Mouse (Mus musculus): ENCODE data around the gene Dmrta2. TPM values are rescaled to one million over a fixed set of nuclear protein-coding genes. Genes with fewer than 3 reads are reported as not detected.
A peak's percentile ranks its signal among the peaks of the same experiment; 100 is the strongest.

Dmrta2 gene
- polyA plus RNA-seq (2015; fragmentation: Nextera tagmentation; extraction: Ambion mirVana): 0.09 and 0.14 TPM in 2 replicates

DNA sequence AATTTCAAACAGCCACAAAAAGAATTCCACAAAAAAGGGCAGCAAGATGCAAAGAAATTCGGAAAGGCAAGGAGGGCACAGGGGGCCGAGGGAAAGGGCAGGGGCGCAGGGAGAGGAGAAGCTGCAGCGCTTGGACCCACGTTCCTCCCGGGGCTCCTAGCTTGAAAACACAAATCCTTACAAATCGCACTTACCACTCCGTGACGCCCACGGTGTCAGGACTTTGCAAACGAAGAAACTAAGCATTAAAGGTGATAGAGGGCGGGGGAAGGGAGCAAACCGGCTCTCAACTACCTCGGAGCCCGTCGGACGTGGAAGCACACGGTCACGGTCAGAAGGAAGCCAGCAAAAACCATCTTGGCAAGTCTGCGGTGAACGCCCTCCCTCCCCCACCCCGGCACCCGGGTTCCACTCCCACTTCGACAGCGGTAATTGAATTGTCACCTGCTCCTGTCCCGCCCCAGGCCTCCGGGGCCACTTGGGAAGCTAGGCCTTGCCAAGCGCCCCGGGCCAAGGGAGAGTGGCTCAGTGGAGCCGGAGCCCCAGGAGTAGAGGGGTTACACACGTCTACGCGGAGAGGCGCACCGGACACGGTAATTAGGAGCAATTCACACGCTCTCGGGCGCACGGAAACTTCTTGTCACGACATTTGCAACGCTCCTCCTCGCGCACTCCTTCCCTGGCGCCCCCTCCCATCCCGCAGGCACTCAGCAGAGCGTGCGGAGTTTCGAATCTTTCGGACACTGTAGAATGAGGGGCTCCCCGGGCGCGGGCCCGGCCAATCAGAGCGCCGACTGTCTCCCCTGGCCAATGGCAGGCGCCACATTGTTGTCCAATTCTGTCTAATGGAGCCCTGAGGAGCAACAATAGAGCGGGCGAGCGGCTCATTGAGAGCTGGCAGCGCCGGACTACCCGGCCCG is at the start of gene Dmrta2:
Gene Dmrta2 (plus strand): TSS at position 906 of the 920 bp plus-strand sequence.
- WGBS: 1% methylated on average over 64 of the region's 64 CpGs
- H3K9ac ChIP-seq: no peak within 1 kb of the TSS
- peak; percentile 64; the same call in 1 of the 2 replicates for ATAC-seq (ENCODE audit: borderline replicate concordance, extremely low read depth, low FRiP score, low TSS enrichment)
- H3K36me3 ChIP-seq: no peaks in the 10 kb centered on the region
- peak within 1 kb of the TSS; percentile 43 for H3K4me3 ChIP-seq
- H3K27ac ChIP-seq: no peak within 1 kb of the TSS
- no peaks in the 10 kb centered on the region for H3K9me3 ChIP-seq
- peaks cover 35% of the 10 kb centered on the region for H3K4me1 ChIP-seq
- peak within 1 kb of the TSS; percentile 72 for H3K4me2 ChIP-seq
- H3K27me3 ChIP-seq: peaks cover 99% of the 10 kb centered on the region

DNA sequence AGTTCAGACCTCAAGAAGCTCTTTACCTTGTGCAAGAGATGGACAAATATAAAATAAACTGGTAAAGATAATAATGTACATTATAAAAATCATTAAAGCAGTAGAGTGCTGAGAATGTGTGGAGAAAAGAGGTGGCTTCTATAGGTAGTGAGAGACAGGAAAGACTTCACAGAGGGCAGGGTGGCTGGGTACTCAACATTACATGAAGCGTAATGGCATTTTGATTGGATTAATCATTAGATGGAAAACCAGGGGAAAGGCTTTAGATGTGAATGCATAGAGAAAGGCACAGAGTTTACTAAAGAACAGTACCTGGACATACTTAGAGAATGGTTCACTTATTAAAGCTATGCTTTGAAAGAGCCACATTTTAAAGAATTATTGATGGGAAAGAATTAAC is 48.8 kb upstream of the Dmrta2 start:
- Histone ChIP-seq H3K4me2 (no peak overlapping the region), H3K9me3 (no peaks in the 10 kb centered on the region), H3K27me3 (no peaks in the 10 kb centered on the region), H3K4me3 (no peak overlapping the region), H3K4me1 (no peaks in the 10 kb centered on the region), H3K27ac (no peak overlapping the region), H3K36me3 (0 out of 2 replicates have a peak, but pooled peaks cover 2% of the 10 kb centered on the region), H3K9ac (no peak overlapping the region)
- no peak for ATAC-seq (ENCODE audit: borderline replicate concordance, extremely low read depth, low FRiP score, low TSS enrichment)
- WGBS: 76% methylated on average over 1 of the region's 1 CpGs

DNA sequence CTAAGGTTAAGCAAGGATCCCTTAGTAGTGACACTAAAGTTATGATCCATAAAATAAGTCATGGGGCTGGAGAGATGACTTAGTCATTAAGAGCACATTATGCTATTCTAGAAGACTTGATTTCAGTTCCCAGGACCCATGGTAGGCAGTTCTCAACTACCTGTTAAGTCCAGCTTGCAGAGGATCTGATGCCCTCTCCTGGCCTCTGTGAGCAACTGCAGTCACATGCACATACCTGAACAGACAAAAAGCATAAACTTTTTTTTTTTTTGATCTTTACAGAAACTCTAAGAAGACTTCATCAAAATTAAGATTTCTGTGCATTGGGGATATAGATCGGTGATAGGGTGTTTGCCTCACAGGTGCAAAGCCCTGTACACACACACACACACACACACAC is 47.4 kb upstream of the Dmrta2 start:
- H3K4me3 ChIP-seq: no peak overlapping the region
- no peaks in the 10 kb centered on the region for H3K27me3 ChIP-seq
- H3K9me3 ChIP-seq: no peaks in the 10 kb centered on the region
- H3K4me2 ChIP-seq: no peak overlapping the region
- no peak for ATAC-seq (ENCODE audit: borderline replicate concordance, extremely low read depth, low FRiP score, low TSS enrichment)
- H3K4me1 ChIP-seq: no peaks in the 10 kb centered on the region
- 92% methylated on average over 1 of the region's 1 CpGs for WGBS
- H3K27ac ChIP-seq: no peak overlapping the region
- no peak overlapping the region for H3K9ac ChIP-seq
- H3K36me3 ChIP-seq: 0 out of 2 replicates have a peak, but pooled peaks cover 2% of the 10 kb centered on the region

DNA sequence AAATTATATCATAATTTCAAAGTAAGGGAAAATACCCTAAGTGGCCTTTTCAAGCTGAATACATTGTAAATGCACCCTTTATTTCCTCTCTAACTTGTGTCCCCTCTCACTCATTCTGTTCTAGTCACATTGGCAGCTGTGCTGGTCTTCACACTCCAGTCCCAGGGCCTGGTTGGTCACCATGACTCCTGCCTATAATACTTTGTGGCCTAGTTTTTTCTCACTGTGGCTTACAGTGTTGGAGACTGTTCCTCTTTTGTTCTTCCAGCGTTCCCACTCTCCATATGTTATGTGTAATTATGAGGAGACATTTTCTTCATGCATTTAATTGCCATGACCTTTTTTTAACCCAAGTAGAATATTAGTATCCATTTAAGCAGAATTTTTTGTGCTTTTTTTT is 46.9 kb upstream of the Dmrta2 start:
- WGBS: 89% methylated on average over 1 of the region's 1 CpGs
- Histone ChIP-seq H3K36me3 (0 out of 2 replicates have a peak, but pooled peaks cover 2% of the 10 kb centered on the region), H3K4me3 (no peak overlapping the region), H3K27ac (no peak overlapping the region), H3K9me3 (no peaks in the 10 kb centered on the region), H3K4me1 (no peaks in the 10 kb centered on the region), H3K4me2 (no peak overlapping the region), H3K27me3 (no peaks in the 10 kb centered on the region), H3K9ac (no peak overlapping the region)
- no peak for ATAC-seq (ENCODE audit: borderline replicate concordance, extremely low read depth, low FRiP score, low TSS enrichment)

DNA sequence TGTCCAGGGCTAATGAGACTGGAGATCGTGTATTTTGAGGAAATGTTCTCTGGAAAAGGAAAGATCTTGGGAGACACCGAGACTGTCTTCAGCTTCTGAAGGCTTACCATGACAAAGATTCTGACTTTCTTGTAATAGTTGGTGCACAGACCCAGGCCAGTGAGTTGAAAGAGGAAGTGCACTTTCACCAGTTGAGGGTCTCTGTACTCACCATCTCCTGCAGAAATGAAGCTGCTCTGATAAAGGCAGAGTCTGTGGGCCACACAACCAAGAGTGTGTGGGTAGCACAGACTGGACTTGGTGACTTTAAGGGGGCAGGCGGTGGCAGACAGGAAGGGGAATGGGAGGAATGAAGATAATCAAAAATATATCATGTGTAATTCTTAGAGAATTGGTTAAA is 41.3 kb upstream of the Dmrta2 start:
- 88% methylated on average over 3 of the region's 3 CpGs for WGBS
- H3K4me3 ChIP-seq: no peak overlapping the region
- no peak overlapping the region for H3K27ac ChIP-seq

DNA sequence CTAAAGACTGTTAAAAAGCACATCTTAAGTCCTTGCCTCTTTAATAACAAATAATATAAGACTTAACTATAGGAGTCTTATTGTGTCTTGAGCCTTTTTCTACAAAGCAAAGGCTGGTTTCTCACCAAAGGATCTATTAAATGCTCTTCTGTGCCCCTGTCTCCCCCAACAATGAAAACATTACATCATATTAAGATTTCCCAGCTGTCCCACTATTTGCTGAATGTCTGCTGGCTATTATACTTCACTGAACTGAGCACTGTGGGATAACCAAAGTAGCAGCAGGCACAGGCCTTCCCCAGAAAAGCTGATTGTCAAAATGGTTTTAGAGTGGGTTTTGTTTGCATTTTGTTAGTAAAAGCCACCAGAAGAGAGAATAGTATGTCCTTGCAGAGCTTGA is 38.6 kb upstream of the Dmrta2 start:
- no peaks in the 10 kb centered on the region; the same call in 1 of the 2 replicates for H3K36me3 ChIP-seq
- no peak overlapping the region for H3K4me2 ChIP-seq
- H3K9me3 ChIP-seq: no peaks in the 10 kb centered on the region
- no peaks in the 10 kb centered on the region for H3K27me3 ChIP-seq
- ATAC-seq (ENCODE audit: borderline replicate concordance, extremely low read depth, low FRiP score, low TSS enrichment): no peak
- no peak overlapping the region for H3K4me3 ChIP-seq
- H3K4me1 ChIP-seq: no peaks in the 10 kb centered on the region
- no peak overlapping the region for H3K27ac ChIP-seq
- no peak overlapping the region for H3K9ac ChIP-seq

More for the DNA sequence above, 41.3 kb upstream of the Dmrta2 start:
- Histone ChIP-seq H3K9ac (no peak overlapping the region), H3K4me1 (no peaks in the 10 kb centered on the region), H3K9me3 (no peaks in the 10 kb centered on the region), H3K36me3 (no peaks in the 10 kb centered on the region), H3K4me2 (no peak overlapping the region), H3K27me3 (no peaks in the 10 kb centered on the region)
- no peak for ATAC-seq (ENCODE audit: borderline replicate concordance, extremely low read depth, low FRiP score, low TSS enrichment)

DNA sequence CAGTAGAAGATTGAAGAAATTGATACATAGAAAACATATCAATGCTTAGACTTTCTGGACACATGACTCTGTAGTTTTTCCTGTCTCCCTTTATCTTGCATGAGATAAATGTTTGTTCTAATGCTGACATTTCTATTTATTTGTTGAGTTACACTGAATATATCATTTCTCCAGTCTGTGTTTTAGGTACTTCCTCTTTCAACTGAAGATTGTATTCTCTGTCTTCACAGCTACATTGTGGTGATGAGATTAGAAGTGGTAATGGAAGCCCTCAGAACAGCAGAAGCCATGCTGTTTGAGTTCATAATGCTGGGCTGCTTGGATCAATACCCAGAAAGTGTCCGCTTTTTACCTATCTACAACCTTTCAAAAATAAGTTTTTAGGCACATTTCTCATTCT is 32.3 kb upstream of the Dmrta2 start:
- Histone ChIP-seq H3K9me3 (no peaks in the 10 kb centered on the region), H3K4me3 (no peak overlapping the region), H3K36me3 (no peaks in the 10 kb centered on the region; the same call in 1 of the 2 replicates), H3K4me1 (no peaks in the 10 kb centered on the region), H3K27me3 (no peaks in the 10 kb centered on the region), H3K9ac (no peak overlapping the region), H3K4me2 (no peak overlapping the region), H3K27ac (no peak overlapping the region)
- whole genome bisulfite sequencing: 91% methylated on average over 1 of the region's 1 CpGs
- ATAC-seq (ENCODE audit: borderline replicate concordance, extremely low read depth, low FRiP score, low TSS enrichment): no peak

DNA sequence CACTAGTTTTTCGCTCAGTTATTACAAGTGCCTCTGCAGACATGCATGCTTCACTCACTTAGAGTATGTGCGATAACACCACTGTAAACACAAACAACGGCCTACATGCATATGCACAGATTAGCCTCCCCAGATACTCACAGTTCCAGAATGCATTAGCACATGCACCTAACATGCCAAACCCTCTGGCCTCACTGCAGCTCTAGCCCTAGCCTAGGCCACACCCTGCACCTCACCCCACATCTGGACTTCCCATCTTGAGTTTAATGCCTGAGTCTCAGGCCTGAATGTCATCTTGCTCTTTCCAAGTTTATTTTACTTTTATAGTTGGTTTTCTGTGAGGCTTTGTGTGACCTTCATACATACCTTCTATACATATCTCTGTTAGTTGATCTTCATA is 28.5 kb upstream of the Dmrta2 start:
- WGBS: 96% methylated on average over 3 of the region's 3 CpGs
- H3K27ac ChIP-seq: no peak overlapping the region
- no peak overlapping the region for H3K9ac ChIP-seq
- H3K4me1 ChIP-seq: no peaks in the 10 kb centered on the region
- no peak for ATAC-seq (ENCODE audit: borderline replicate concordance, extremely low read depth, low FRiP score, low TSS enrichment)
- H3K4me2 ChIP-seq: no peak overlapping the region
- no peaks in the 10 kb centered on the region for H3K27me3 ChIP-seq
- no peaks in the 10 kb centered on the region for H3K36me3 ChIP-seq
- H3K4me3 ChIP-seq: no peak overlapping the region
- H3K9me3 ChIP-seq: no peaks in the 10 kb centered on the region

DNA sequence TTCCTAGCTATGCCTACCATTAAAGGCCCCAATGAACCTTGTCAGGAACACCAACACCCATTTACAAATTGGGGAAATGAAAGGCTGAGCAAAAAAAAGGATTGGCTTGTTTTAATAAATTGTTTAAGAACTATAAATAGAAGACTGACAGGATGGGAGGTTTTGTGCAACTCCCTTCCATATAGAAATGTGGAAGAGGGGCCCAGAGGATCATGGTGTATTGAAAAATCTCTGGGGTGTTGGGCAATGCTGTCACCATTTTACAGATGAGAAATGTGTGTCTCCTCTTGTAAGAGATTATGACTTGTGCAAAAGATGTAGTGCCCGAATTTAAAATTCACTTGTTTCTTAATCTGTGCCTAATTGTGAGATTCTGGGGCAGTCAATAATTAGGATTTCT is 24.3 kb upstream of the Dmrta2 start:
- H3K9me3 ChIP-seq: no peaks in the 10 kb centered on the region
- 80% methylated on average over 1 of the region's 1 CpGs for WGBS

DNA sequence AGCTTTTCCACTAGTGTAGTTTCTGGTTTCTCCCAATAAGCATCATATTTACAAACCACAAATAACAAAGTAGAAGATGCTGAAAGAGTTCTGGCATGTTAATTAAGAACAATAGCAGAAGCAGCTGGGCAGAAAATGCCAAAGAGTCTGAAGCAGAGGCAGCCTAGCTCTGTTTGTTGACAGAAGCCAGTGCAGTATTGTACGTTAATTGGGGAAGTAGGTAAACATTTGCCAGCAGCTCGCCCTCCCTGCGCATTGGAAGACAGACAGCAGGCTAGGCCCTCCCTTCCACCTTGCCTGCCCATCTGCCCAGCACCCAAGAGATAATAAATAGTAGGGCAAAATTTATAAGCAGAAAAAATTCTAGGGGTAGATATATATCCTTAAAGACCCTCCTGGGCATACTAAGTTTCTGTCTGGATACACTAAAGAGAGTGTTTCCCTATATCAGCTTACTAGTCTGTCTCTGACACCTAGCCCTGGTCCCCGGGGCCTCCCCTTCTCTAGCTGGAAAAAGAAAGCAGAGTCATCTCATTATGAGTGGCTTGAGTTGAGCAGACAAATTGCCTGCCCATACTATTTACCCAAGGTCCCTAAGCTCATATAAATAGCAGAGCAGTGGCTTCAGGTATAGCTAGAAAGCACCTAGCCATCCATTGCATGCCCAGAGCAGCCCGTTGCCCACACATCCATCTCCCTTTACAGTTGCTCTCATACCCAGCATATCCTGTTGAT is 17.5 kb upstream of the Dmrta2 start:
- no peaks in the 10 kb centered on the region for H3K4me1 ChIP-seq
- no peaks in the 10 kb centered on the region for H3K27me3 ChIP-seq
- no peaks in the 10 kb centered on the region for H3K9me3 ChIP-seq
- H3K36me3 ChIP-seq: no peaks in the 10 kb centered on the region
- no peak overlapping the region for H3K9ac ChIP-seq
- no peak overlapping the region for H3K4me3 ChIP-seq
- ATAC-seq (ENCODE audit: borderline replicate concordance, extremely low read depth, low FRiP score, low TSS enrichment): no peak
- WGBS: 50% methylated on average over 5 of the region's 5 CpGs
- H3K27ac ChIP-seq: no peak overlapping the region
- H3K4me2 ChIP-seq: no peak overlapping the region

More for the DNA sequence above, 24.3 kb upstream of the Dmrta2 start:
- no peaks in the 10 kb centered on the region for H3K4me1 ChIP-seq
- no peak overlapping the region for H3K4me3 ChIP-seq
- no peak overlapping the region for H3K9ac ChIP-seq
- no peaks in the 10 kb centered on the region for H3K36me3 ChIP-seq
- no peak overlapping the region for H3K27ac ChIP-seq
- H3K4me2 ChIP-seq: no peak overlapping the region
- no peaks in the 10 kb centered on the region for H3K27me3 ChIP-seq
- ATAC-seq (ENCODE audit: borderline replicate concordance, extremely low read depth, low FRiP score, low TSS enrichment): no peak

DNA sequence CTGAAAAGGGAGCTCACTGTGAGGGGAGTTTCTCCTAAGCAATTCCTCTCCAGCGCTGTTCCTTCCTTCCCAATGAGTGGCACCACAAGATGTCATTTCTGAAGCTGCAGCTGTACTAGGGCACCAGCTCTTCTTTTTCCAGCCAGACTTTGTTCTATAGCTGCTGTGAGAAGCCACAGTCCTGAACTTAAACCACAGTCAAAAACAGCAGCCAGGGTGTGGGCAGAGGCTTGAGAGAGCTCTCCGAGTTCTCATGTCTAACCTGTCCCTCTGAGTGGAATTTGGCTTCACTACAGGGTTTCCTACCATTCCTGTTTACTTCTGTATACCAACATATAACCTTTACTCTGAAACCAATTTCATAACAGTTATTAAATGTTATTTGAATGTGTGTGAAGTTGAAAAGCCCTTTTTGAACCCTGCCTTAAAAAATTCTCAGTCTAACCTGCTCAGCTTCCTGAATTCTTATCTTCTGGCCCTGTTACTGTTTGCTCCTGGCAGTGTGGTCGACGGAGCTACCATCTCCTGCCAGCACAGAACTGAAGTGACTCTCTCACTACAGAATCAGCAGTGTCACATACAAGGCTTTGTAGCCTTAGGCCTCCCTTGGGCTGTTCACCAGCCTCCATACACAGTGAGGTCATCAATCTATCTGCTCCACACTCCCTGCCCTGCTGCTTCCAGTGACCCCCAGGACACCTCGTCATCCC is 14.1 kb upstream of the Dmrta2 start:
- no peak overlapping the region for H3K4me3 ChIP-seq
- H3K9me3 ChIP-seq: no peaks in the 10 kb centered on the region
- no peaks in the 10 kb centered on the region for H3K4me1 ChIP-seq
- WGBS: 68% methylated on average over 5 of the region's 5 CpGs
- H3K27me3 ChIP-seq: no peaks in the 10 kb centered on the region
- H3K4me2 ChIP-seq: no peak overlapping the region
- H3K27ac ChIP-seq: no peak overlapping the region
- 0 out of 2 replicates have a peak, but pooled peaks cover 4% of the 10 kb centered on the region for H3K36me3 ChIP-seq
- no peak for ATAC-seq (ENCODE audit: borderline replicate concordance, extremely low read depth, low FRiP score, low TSS enrichment)
- no peak overlapping the region for H3K9ac ChIP-seq
